Mouse (Mus musculus) lung, adult 2 months (tissue): Measurements from ENCODE around the gene Orm3.

Experiments used
- CTCF ChIP-seq: fragments of 200-500 bp; IDR thresholded peaks from 2 replicates; pipeline ENCODE4 v1.5.1; 2011; ENCODE audit warnings: mild to moderate bottlenecking, low read length, control low read depth; ENCODE audit not compliant: insufficient read depth
- POLR2A ChIP-seq: fragments of 200-500 bp; IDR thresholded peaks from 2 replicates; pipeline ENCODE4 v1.6.1; 2011; ENCODE audit warnings: low read depth, mild to moderate bottlenecking, control low read depth, low read length, borderline replicate concordance; ENCODE audit errors: extremely low read depth

- TF ChIP-seq CTCF = no peak
- no peak for TF ChIP-seq POLR2A
These were observed 29.3 kb downstream of the Orm3 start for GRCm38 (mm10) chr4:63385253-63385652.
